Mouse (Mus musculus): ENCODE measurements around the gene Hist3h2ba. TPM values are rescaled to one million over a fixed set of nuclear protein-coding genes. Genes with fewer than 3 reads are reported as not detected.

Gene Hist3h2ba
- polyA plus RNA-seq, 1 experiment from 2014 or later = 250 TPM

Small RNA genes within 50 kb of the gene (microRNA-seq; reads per million reads assigned to microRNA genes)
- gene Gm44313 = not detected

Other genes with a start within 250 kb of the Hist3h2ba start
- not detected in 2 replicates for gene Olfr319, start 249.8 kb upstream of the Hist3h2ba start, polyA plus RNA-seq (2015; fragmentation: Nextera tagmentation; extraction: Ambion mirVana)
- not detected in 2 replicates for gene Olfr318, start 224.9 kb upstream of the Hist3h2ba start, polyA plus RNA-seq (2015; fragmentation: Nextera tagmentation; extraction: Ambion mirVana)
- gene Olfr317, start 209.7 kb upstream of the Hist3h2ba start, polyA plus RNA-seq (2015; fragmentation: Nextera tagmentation; extraction: Ambion mirVana) = 0.26 and 0.27 TPM in 2 replicates
- not detected in 2 replicates for gene Olfr316, start 196.2 kb upstream of the Hist3h2ba start, polyA plus RNA-seq (2015; fragmentation: Nextera tagmentation; extraction: Ambion mirVana)
- 0.10 TPM in 1 of 2 replicates, not detected in the other for gene Olfr315, start 175.7 kb upstream of the Hist3h2ba start, polyA plus RNA-seq (2015; fragmentation: Nextera tagmentation; extraction: Ambion mirVana)
- gene Olfr314, start 166.0 kb upstream of the Hist3h2ba start, polyA plus RNA-seq (2015; fragmentation: Nextera tagmentation; extraction: Ambion mirVana) = not detected in 2 replicates
- gene Fam183b, start 147.0 kb upstream of the Hist3h2ba start, polyA plus RNA-seq (2015; fragmentation: Nextera tagmentation; extraction: Ambion mirVana) = 10.0 and 11.0 TPM in 2 replicates
- not detected in 2 replicates for gene Olfr313, start 133.9 kb upstream of the Hist3h2ba start, polyA plus RNA-seq (2015; fragmentation: Nextera tagmentation; extraction: Ambion mirVana)
- not detected in 2 replicates for gene Olfr312, start 119.7 kb upstream of the Hist3h2ba start, polyA plus RNA-seq (2015; fragmentation: Nextera tagmentation; extraction: Ambion mirVana)
- gene Olfr311, start 109.7 kb upstream of the Hist3h2ba start, polyA plus RNA-seq (2015; fragmentation: Nextera tagmentation; extraction: Ambion mirVana) = not detected in 2 replicates
- gene Gm12258, start 101.8 kb upstream of the Hist3h2ba start, polyA plus RNA-seq (2015; fragmentation: Nextera tagmentation; extraction: Ambion mirVana) = 19.8 and 22.3 TPM in 2 replicates
- gene 2810021J22Rik, start 81.7 kb upstream of the Hist3h2ba start, polyA plus RNA-seq (2015; fragmentation: Nextera tagmentation; extraction: Ambion mirVana) = 10.8 and 13.8 TPM in 2 replicates
- 6.1 and 8.1 TPM in 2 replicates for gene Zfp39, start 44.7 kb upstream of the Hist3h2ba start, polyA plus RNA-seq (2015; fragmentation: Nextera tagmentation; extraction: Ambion mirVana)
- not detected in 2 replicates for gene Btnl10, start 31.0 kb upstream of the Hist3h2ba start, polyA plus RNA-seq (2015; fragmentation: Nextera tagmentation; extraction: Ambion mirVana)
- 563 and 570 TPM in 2 replicates for gene Rnf187, start 10.0 kb upstream of the Hist3h2ba start, polyA plus RNA-seq (2015; fragmentation: Nextera tagmentation; extraction: Ambion mirVana)
- gene Hist3h2a, start 5.8 kb downstream of the Hist3h2ba start, polyA plus RNA-seq (2015; fragmentation: Nextera tagmentation; extraction: Ambion mirVana) = 85.3 and 89.6 TPM in 2 replicates
- 1.1 and 1.8 TPM in 2 replicates for gene Trim17, start 5.8 kb downstream of the Hist3h2ba start, polyA plus RNA-seq (2015; fragmentation: Nextera tagmentation; extraction: Ambion mirVana)
- gene Trim11, start 29.2 kb downstream of the Hist3h2ba start, polyA plus RNA-seq (2015; fragmentation: Nextera tagmentation; extraction: Ambion mirVana) = 20.7 and 21.4 TPM in 2 replicates
- gene Obscn, start 187.5 kb downstream of the Hist3h2ba start, polyA plus RNA-seq (2015; fragmentation: Nextera tagmentation; extraction: Ambion mirVana) = 0.48 and 0.71 TPM in 2 replicates
- 7.3 and 7.8 TPM in 2 replicates for gene Iba57, start 214.8 kb downstream of the Hist3h2ba start, polyA plus RNA-seq (2015; fragmentation: Nextera tagmentation; extraction: Ambion mirVana)
- 0.20 and 0.22 TPM in 2 replicates for gene Gjc2, start 234.3 kb downstream of the Hist3h2ba start, polyA plus RNA-seq (2015; fragmentation: Nextera tagmentation; extraction: Ambion mirVana)
- gene Guk1, start 243.3 kb downstream of the Hist3h2ba start, polyA plus RNA-seq (2015; fragmentation: Nextera tagmentation; extraction: Ambion mirVana) = 252 and 294 TPM in 2 replicates